ENCODE assay signal across 30 mouse cellular contexts in the genomic region with DNA sequence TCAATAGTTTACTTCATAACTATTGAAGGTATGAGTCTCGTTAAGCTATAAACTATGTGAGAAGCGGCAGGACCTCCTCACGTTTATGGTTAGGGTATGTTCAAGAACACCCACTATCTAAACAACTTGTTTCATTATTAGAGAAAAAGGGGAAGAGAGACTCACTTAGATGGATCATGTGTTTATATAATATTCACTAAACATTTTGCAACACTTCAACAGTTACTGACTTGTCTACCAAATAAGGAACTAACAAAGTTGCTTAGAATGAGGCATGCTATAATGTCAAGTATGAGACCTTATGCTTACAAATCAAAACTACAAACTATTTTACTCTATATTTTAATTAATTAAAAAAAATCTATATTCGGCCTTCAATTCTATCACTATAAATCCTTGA.
A peak's percentile ranks its signal among the peaks of the same experiment; 100 is the strongest.
DNase-seq lines count a peak whose midpoint lies in the region; ATAC-seq and TF ChIP-seq lines count a peak whose summit lies in the region.
"Had no signal": no experiment of that assay in that cellular context is flagged by ENCODE, and none has a peak within 500 bp of the region (broad histone marks: within the 10 kb centered on the region; RNA-seq: fewer than 3 reads in every experiment).

No protein-coding gene starts in this region.

- no peak overlapping the region for H3K27ac ChIP-seq in lung, postnatal 0 days (ENCODE audit: low read length)
- H3K27ac ChIP-seq in forebrain, embryonic 13.5 days = no peak overlapping the region
- H3K27ac ChIP-seq: embryonic facial prominence, embryonic 10.5 days; embryonic facial prominence, embryonic 13.5 days; forebrain, embryonic 12.5 days; gastrocnemius, adult 2 months; heart, embryonic 15.5 days; hindbrain, embryonic 10.5 days; hindbrain, embryonic 13.5 days had no signal

- ATAC-seq in lung, postnatal 0 days = no peak
- ATAC-seq in common myeloid progenitor, adult 5-6 weeks (replicated peaks; ENCODE audit: low read depth, poor library complexity, severe bottlenecking) = peak; percentile 58
- ATAC-seq in megakaryocyte, adult 5-6 weeks (ENCODE audit: poor library complexity, severe bottlenecking) = peak; percentile 89
- no peak for ATAC-seq in forebrain, embryonic 13.5 days
- ATAC-seq: activated CD4-positive, CD25-positive, alpha-beta regulatory T cell, adult 4 months; forebrain, embryonic 16.5 days; hindbrain, embryonic 16.5 days had no signal

- H3K4me3 ChIP-seq in lung, postnatal 0 days (ENCODE audit: low read depth, low read length) = no peak overlapping the region
- H3K4me3 ChIP-seq in forebrain, embryonic 13.5 days = no peak overlapping the region
- H3K4me3 ChIP-seq: embryonic facial prominence, embryonic 10.5 days; embryonic facial prominence, embryonic 13.5 days; erythroblast, embryonic 14.5 days; forebrain, embryonic 12.5 days; gastrocnemius, adult 2 months; heart, embryonic 12.5 days; heart, embryonic 15.5 days; hindbrain, embryonic 10.5 days; hindbrain, embryonic 13.5 days had no signal

- no peak overlapping the region for H3K9ac ChIP-seq in lung, postnatal 0 days (replicated peaks; ENCODE audit: low read depth)
- H3K9ac ChIP-seq in forebrain, embryonic 13.5 days = no peak overlapping the region
- H3K9ac ChIP-seq: embryonic facial prominence, embryonic 13.5 days; forebrain, embryonic 12.5 days; heart, embryonic 12.5 days; heart, embryonic 15.5 days; hindbrain, embryonic 13.5 days had no signal

- no peak for TF ChIP-seq EP300 in lung, postnatal 0 days (IDR thresholded peaks at IDR 0.05)

- no peaks in the 10 kb centered on the region for H3K4me1 ChIP-seq in lung, postnatal 0 days (ENCODE audit: insufficient read depth, low read depth, low read length)
- no peaks in the 10 kb centered on the region for H3K4me1 ChIP-seq in forebrain, embryonic 13.5 days
- H3K4me1 ChIP-seq: embryonic facial prominence, embryonic 10.5 days; embryonic facial prominence, embryonic 13.5 days; forebrain, embryonic 12.5 days; heart, embryonic 12.5 days; heart, embryonic 15.5 days; hindbrain, embryonic 10.5 days; hindbrain, embryonic 13.5 days had no signal

- no peaks in the 10 kb centered on the region for H3K9me3 ChIP-seq in lung, postnatal 0 days (ENCODE audit: low read length)
- no peaks in the 10 kb centered on the region for H3K9me3 ChIP-seq in forebrain, embryonic 13.5 days (replicated peaks)
- H3K9me3 ChIP-seq: embryonic facial prominence, embryonic 10.5 days; embryonic facial prominence, embryonic 13.5 days; forebrain, embryonic 12.5 days; heart, embryonic 12.5 days; heart, embryonic 15.5 days; hindbrain, embryonic 10.5 days; hindbrain, embryonic 13.5 days had no signal

- peaks cover 21% of the 10 kb centered on the region; the same call in 1 of the 2 replicates for H3K36me3 ChIP-seq in lung, postnatal 0 days (ENCODE audit: insufficient read depth, low read length)
- H3K36me3 ChIP-seq in forebrain, embryonic 13.5 days (ENCODE audit: poor library complexity, severe bottlenecking) = peaks cover 33% of the 10 kb centered on the region

- peak; percentile 27 for DNase-seq in lung, postnatal 0 days (ENCODE audit: low spot score)
- DNase-seq in lung, postnatal 4 days = no peak
- DNase-seq in ovary, postnatal 14 days (ENCODE audit: low spot score) = no peak
- no peak for DNase-seq in kidney, adult 8-10 months
- DNase-seq: adrenal gland, adult 8-10 months; adrenal gland, postnatal 25 days; cerebellum, adult 11 months; cerebellum, adult 2 months; cerebellum, adult 9-11 months; cerebellum, postnatal 25 days; embryo, embryonic 11 days; gastrocnemius, adult 2 months; gastrocnemius, postnatal 14 days; heart, adult 18-20 months; heart, postnatal 10 days; heart, postnatal 36 days had no signal

- no peaks in the 10 kb centered on the region for H3K27me3 ChIP-seq in lung, postnatal 0 days (replicated peaks; ENCODE audit: insufficient read depth, low read length)
- no peaks in the 10 kb centered on the region for H3K27me3 ChIP-seq in forebrain, embryonic 13.5 days
- H3K27me3 ChIP-seq: embryonic facial prominence, embryonic 13.5 days; forebrain, embryonic 12.5 days; heart, embryonic 12.5 days; heart, embryonic 15.5 days; hindbrain, embryonic 13.5 days had no signal

- WGBS in lung, postnatal 0 days = 75% methylated on average over 4 of the region's 4 CpGs
- WGBS in forebrain, embryonic 13.5 days = 87% methylated on average over 4 of the region's 4 CpGs

- no peak for TF ChIP-seq CTCF in lung, postnatal 0 days (IDR thresholded peaks at IDR 0.05)

- H3K4me2 ChIP-seq in lung, postnatal 0 days (replicated peaks; ENCODE audit: low read depth, low read length) = no peak overlapping the region
- H3K4me2 ChIP-seq in forebrain, embryonic 13.5 days = no peak overlapping the region
- H3K4me2 ChIP-seq: embryonic facial prominence, embryonic 13.5 days; forebrain, embryonic 12.5 days; heart, embryonic 12.5 days; heart, embryonic 15.5 days; hindbrain, embryonic 13.5 days had no signal

Comparison
In these comparisons a context has a peak if more than half of its experiments do, and no peak if none do; other contexts are left out.
1. ATAC-seq: peak in common myeloid progenitor, adult 5-6 weeks (single experiment) and megakaryocyte, adult 5-6 weeks (single experiment); none in lung, postnatal 0 days (single experiment) and forebrain, embryonic 13.5 days (single experiment).